Mouse (Mus musculus) cerebellum, adult 11 months (tissue): ENCODE data around the gene Pdik1l.
A peak's percentile ranks its signal among the peaks of the same experiment; 100 is the strongest.
"Not testable (repeated sequence)": the region's sequence is repeated elsewhere in the genome, so short reads cannot be mapped to it uniquely, and the experiment has no call there.

ENCODE experiments used
- DNase-seq: peaks from one replicate; pipeline ENCODE4 v3.0.0; 2022

Pdik1l gene

GRCm38 (mm10) chr4:134298626-134299497 lies 11.2 kb upstream of the Pdik1l start:
- DNase-seq, result no peak

- DNase-seq, result no peak
These were observed 9.7 kb upstream of the Pdik1l start for GRCm38 (mm10) chr4:134297369-134297768.

DNA sequence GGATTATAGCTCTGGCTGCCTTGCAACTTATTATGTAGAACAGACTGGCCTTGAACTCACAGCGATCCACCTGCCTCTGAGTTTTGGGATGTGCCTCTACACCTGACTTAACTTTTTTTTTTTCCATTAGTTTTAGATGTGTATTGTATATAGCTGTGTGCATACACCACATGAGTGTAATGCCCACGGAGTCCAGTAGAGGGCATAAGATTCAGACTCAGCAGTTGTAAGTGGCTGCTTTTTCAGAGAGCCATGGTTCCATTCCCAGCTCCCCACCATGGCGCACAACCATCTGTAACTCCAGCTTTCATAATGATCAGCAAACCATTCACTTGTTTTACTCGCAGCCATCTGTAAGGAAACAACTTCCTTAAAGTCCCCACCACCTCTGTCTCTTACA lies 8.8 kb upstream of the Pdik1l start:
- no peak for DNase-seq

GRCm38 (mm10) chr4:134296096-134296495 lies 8.4 kb upstream of the Pdik1l start:
- DNase-seq, result not testable (repeated sequence)

- DNase-seq, result no peak
These were observed 6.0 kb upstream of the Pdik1l start for GRCm38 (mm10) chr4:134293692-134294163.

DNA sequence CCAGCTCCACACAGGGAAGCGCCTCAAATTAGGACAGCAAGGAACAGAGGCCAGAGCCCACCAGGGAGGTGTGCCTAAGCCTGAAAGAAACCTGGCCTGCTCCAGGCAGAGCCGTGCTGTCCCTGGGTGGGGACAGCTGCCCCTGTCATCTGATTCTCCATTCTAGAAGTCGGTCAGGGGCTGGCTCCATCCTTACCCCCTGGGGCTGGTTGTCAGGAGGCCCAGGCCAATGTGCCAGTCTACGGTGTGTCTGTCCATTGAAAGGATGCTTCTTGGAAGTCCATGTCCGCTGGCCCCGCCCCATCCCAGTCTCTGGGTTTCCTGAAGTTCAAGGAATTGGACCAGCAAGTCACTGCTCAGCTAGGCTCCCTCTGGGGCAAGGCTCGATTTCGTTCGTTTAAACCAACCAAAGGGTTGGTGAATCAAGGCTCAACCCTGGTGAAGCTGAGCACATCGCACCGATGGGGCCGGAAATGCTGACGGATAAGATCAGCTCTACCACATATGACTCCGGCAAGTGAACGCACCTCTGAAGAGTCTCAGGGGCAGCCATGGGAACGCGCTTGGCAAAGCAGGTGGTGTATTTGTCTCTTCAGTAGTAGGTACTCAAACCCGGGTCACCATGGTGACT lies 5.5 kb upstream of the Pdik1l start:
- no peak for DNase-seq

DNA sequence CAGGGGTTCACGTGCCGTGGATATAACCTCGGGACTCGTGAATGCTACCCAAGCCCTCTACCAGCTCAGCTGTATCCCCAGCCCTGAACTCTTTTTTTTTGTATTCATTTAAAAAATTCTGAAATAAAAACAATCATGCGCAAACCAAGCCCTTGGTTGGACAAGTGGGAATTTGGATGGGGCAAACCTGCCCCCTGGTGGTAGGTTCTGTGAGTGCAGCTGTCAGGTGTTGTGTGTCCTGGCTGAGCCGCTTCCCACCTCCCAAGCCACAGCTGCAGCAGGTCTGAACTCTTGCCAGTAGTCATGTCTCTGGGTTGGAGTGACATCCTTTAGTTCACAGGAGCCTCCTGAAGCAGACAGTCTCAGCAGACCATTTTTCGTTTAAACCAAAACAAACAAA lies 4.4 kb upstream of the Pdik1l start:
- peak; percentile 63 for DNase-seq

- DNase-seq, result no peak
These were observed 932 bp upstream of the Pdik1l start for GRCm38 (mm10) chr4:134288397-134289256.

DNA sequence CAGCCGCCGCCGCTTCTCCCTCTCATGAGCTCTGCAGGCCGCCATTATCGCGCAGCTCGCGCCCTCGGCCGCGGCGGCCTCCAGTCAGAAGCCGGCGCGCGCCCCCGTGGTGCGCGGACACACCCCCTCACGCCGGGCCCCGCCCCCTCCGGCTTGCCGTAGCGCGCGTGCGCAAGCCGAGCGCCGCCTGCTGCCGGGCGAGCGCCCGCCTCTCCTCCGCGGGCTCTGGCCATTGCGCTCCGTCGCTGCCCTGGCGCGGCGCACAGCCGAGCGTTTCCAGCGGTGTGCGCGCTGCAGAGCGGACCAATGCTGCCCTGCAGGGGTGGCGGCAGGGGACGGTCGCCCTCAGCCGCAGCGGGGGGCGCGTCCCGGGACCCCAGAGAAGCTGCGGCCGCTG lies 529 bp downstream of the Pdik1l start:
- DNase-seq, result peak; percentile 96

DNA sequence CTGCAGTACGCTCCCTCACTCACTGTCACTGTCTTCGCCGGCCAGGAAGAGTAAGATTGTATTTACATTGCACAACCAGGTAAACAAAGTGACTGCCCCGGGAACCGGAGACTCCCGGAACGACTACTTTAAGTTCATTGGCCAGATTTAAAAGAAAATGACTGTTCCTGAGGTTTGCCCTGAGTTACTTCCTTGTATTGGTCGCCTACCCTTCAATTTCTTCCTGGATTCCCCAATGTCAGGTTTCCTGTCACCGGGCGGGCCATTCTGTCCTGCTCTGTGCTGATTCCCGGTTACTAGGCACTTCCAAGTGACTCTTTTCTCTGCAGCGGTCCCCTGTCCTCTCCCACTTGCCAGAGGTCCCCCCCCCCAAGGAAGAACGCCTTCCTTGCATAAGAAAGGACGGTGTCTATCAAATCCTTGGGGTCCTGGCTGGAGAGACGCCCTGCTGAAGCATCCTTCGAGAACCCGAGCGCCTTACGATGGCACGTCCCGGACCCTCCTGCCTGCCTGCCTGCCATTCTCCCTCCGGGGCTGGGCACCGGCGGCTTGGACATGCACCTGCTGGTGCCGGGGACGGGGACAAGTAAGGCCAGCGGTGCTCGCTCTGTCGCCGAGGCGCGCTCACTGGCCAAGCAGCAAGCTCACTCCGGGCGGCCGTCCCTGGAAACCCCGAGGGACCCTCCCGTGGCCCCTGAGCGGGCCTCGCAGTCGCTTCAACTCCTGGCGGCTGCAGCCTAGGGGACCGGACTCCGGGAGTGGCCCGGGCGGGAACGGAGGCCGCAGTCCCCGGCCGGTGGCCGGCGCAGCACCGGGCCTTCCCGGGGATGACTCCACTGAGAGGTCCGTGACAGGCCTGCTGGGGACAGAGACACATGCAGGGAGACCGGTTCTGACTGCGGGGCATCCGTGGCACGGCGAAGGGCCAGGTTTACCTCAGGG lies 1.2 kb downstream of the Pdik1l start:
- DNase-seq, result no peak

- no peak for DNase-seq
These were observed 2.8 kb downstream of the Pdik1l start for GRCm38 (mm10) chr4:134284942-134285341.

DNA sequence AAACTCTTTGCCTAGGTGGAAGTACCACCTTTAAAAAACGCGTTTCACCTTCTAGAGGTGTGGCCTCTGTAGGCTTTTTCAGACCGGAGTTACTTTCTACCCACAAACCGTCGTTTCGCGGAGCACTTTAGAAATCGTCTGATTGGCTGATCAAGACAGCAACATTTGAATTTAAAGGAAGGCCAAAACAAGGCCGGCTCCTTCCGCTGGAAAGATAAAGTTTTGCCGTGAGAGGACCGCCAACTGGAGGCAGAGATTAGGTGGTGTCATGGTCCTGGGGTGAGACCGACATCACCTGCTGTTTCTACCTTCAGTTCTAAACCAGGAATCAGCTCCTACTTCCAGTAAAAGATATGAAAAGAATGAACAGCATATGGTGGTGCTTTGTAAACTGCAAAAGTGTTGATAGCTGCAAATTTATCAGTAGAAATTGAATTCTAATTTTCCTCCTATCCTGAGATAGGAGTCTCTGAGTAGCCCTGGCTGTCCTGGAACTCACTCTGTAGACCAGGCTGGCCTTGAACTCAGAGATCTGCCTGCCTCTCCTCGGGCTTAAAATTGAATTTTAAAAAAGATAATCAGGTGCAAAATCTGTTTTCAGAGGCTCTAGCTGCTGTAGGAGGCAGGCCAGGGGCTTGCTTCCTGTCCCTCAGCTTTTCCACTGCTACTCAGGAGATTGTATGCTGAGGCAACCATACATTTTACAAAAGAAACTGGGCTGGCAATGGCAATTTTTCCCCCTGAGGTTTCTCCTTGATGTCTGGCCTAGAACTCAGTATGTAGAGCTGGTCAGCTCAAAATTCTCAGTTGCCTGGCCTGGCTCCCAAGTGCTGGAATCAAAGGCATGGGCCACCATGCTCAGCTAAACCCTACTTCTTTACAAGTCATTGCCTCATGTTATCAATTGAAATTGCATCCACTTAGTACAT lies 14.0 kb downstream of the Pdik1l start:
- DNase-seq, result no peak

DNA sequence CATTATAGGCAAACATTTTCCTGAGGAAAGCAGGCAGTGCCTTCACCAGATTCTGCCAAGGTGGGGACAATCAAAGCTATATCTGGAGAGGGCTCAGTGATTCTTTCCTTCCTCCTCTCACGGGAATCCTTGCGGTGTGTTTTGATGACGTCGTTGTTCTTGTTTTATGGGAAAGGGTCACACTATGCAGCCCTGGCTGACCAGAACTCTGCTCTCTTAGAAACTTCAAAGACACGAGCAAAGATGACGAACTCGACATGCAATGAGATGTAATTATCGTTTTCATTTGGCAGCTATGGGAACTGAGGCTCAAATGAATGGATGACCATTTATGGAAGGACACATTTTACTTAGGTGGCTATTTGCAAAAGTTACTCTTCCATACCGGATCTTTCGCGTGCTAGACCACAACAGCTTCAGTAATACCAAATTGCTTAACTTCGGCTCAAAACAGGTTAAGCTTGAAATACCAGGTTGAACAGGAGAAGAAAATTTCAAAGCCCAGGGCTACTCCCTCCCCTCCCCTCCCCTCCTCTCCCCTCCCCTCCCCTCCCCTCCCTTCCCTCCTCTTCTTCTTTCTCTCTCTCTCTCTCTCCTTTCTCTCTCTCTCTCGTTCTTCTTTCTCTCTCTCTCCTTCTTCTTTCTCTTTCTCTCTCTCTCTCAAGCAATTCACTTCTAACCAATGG lies 14.8 kb downstream of the Pdik1l start:
- no peak for DNase-seq

- no peak for DNase-seq
These were observed 15.7 kb downstream of the Pdik1l start for GRCm38 (mm10) chr4:134271979-134272378.

DNA sequence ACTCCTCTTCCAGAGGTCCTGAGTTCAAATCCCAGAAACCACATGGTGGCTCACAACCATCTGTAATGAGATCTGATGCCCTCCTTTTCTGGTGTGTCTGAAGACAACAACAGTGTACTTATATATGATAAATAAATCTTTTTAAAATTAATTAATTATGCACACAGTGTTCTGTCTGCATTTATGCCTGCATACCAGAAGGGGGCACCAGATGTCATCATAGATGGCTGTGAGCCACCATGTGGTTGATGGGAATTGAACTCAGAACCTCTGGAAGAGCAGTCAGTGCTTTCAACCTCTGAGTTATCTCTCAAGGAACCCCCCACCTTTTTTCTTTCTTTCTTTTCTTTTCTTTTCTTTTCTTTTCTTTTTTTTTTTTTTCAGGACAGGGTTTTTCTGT lies 18.1 kb downstream of the Pdik1l start:
- not testable (repeated sequence) for DNase-seq

- DNase-seq, result no peak
These were observed 19.5 kb downstream of the Pdik1l start for GRCm38 (mm10) chr4:134268102-134268655.

DNA sequence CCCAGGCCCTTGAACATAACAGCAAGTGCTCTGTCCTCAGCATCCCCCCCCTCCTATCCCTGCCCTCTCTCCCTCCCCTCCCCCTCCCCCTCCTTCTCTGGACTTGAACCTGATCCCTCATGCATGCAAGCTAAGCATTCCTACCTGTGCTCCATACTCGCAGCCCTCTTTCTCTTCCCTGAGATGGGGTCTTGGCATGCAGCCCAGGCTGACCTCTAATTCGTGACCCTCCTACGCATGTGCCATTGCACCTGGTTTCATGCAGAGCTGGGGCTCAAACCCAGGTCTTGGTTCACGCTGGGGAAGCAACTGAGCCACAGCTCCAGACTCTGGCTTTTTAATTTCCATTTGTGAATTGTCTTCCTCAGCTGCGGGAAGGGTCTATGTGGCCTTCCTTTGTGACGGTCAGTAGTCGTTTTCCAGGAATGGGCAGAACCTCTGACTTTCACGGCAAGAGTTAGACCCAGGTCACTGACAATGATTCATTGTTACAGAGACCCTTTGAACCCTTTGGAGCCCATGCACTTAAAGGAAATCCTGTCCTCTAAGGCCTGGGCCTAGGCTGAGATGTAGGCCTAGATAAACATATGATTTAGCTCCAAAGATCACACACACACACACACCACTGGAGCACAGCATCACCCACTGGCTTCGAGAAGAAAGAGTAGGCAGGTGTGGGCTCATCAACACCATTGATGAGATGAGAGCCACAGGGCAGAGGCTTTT lies 21.7 kb downstream of the Pdik1l start:
- DNase-seq, result no peak

- DNase-seq, result peak; percentile 12
These were observed 24.5 kb downstream of the Pdik1l start for GRCm38 (mm10) chr4:134263191-134263590.

GRCm38 (mm10) chr4:134258354-134258753 lies 29.3 kb downstream of the Pdik1l start:
- no peak for DNase-seq
